ENCODE assay signal across 9 mouse cellular contexts in the genomic region with DNA sequence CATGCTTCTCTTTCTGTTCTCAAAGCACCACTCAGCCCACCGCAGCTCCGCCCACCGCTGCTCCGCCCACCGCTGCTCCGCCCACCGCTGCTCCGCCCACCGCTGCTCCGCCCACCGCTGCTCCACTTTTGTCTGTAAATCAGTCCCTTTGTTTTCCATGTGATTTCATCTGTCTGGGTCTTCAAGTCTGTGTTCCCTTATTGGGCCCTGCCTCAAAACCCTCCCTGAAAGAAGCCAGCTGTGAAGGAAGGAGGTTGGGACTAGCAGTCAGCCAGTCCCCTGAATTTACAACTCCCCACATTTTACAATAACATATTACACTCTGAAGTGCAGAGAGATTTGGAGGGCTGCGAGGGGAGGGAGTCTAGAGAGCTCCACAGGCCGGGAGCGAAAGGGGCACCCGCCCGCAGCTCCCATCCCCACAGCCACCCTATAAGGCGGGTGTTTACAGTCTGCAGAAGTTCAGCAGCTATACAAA. TPM values are rescaled to one million over a fixed set of nuclear protein-coding genes. Genes with fewer than 3 reads are reported as not detected.
DNase-seq lines count a peak whose midpoint lies in the region; ATAC-seq and TF ChIP-seq lines count a peak whose summit lies in the region.
"Had no signal": no experiment of that assay in that cellular context is flagged by ENCODE, and none has a peak within 500 bp of the region (broad histone marks: within the 10 kb centered on the region; RNA-seq: fewer than 3 reads in every experiment).

No protein-coding gene starts in this region.

- no peaks in the 10 kb centered on the region for H3K27me3 ChIP-seq in heart, embryonic 12.5 days (replicated peaks)
- H3K27me3 ChIP-seq in kidney, postnatal 0 days (ENCODE audit: insufficient read depth, low read length) = 0 out of 2 replicates have a peak, but pooled peaks cover 3% of the 10 kb centered on the region
- H3K27me3 ChIP-seq in neural tube, embryonic 11.5 days (ENCODE audit: control insufficient read depth, insufficient read depth, low read length) = no peaks in the 10 kb centered on the region

- ATAC-seq in heart, embryonic 12.5 days (ENCODE audit: insufficient number of reproducible peaks, low FRiP score) = no peak; the same call in 1 of the 2 replicates
- ATAC-seq in kidney, postnatal 0 days (replicated peaks; ENCODE audit: low FRiP score, low read depth) = peak; percentile 94
- ATAC-seq in neural tube, embryonic 11.5 days (ENCODE audit: insufficient read depth, low FRiP score, low TSS enrichment) = 0 out of 2 replicates have a peak, but pooled peaks have one; percentile 41
- ATAC-seq in erythroid progenitor cell, adult 5-6 weeks (replicated peaks; ENCODE audit: low FRiP score, poor library complexity, severe bottlenecking) = no peak

- peak; percentile 66 for DNase-seq in adrenal gland, postnatal 10 days
- no peak for DNase-seq in adrenal gland, postnatal 4 days (ENCODE audit: low spot score in 2 of 2)
- peak; percentile 54 for DNase-seq in embryo, embryonic 9.5 days (ENCODE audit: extremely low spot score)
- DNase-seq in kidney, postnatal 0 days (ENCODE audit: low spot score) = peak; percentile 98
- DNase-seq in neural tube, embryonic 11.5 days (ENCODE audit: low spot score) = peak; percentile 21
- no peak for DNase-seq in right cerebral cortex, postnatal 25 days

- H3K4me1 ChIP-seq in heart, embryonic 12.5 days (replicated peaks) = peaks cover 39% of the 10 kb centered on the region
- 0 out of 2 replicates have a peak, but pooled peaks cover 3% of the 10 kb centered on the region for H3K4me1 ChIP-seq in kidney, postnatal 0 days (replicated peaks; ENCODE audit: insufficient read depth, low read length)
- no peaks in the 10 kb centered on the region for H3K4me1 ChIP-seq in neural tube, embryonic 11.5 days (ENCODE audit: control insufficient read depth, insufficient read depth, low read length)

- no peak overlapping the region for H3K9ac ChIP-seq in heart, embryonic 12.5 days
- 0 out of 2 replicates have a peak overlapping the region, but pooled peaks have one; percentile 37 for H3K9ac ChIP-seq in kidney, postnatal 0 days (ENCODE audit: low read depth, low read length)
- no peak overlapping the region for H3K9ac ChIP-seq in neural tube, embryonic 11.5 days (ENCODE audit: low read length)

- peak overlapping the region; percentile 19; the same call in 1 of the 2 replicates for H3K27ac ChIP-seq in heart, embryonic 12.5 days (ENCODE audit: poor library complexity, severe bottlenecking)
- H3K27ac ChIP-seq in kidney, postnatal 0 days = peak overlapping the region; percentile 87
- no peak overlapping the region for H3K27ac ChIP-seq in neural tube, embryonic 11.5 days (ENCODE audit: low read depth, low read length)

- no peaks in the 10 kb centered on the region for H3K9me3 ChIP-seq in heart, embryonic 12.5 days (replicated peaks)
- H3K9me3 ChIP-seq in kidney, postnatal 0 days (replicated peaks; ENCODE audit: low read length) = no peaks in the 10 kb centered on the region
- H3K9me3 ChIP-seq in neural tube, embryonic 11.5 days (ENCODE audit: control insufficient read depth, low read length) = no peaks in the 10 kb centered on the region; the same call in 1 of the 2 replicates

- no peak for TF ChIP-seq CTCF in kidney, postnatal 0 days (IDR thresholded peaks at IDR 0.05; ENCODE audit: low read depth)

- H3K4me2 ChIP-seq in heart, embryonic 12.5 days = no peak overlapping the region
- peak overlapping the region; percentile 43 for H3K4me2 ChIP-seq in kidney, postnatal 0 days (ENCODE audit: low read length)
- 0 out of 2 replicates have a peak overlapping the region, but pooled peaks have one; percentile 19 for H3K4me2 ChIP-seq in neural tube, embryonic 11.5 days (ENCODE audit: low read depth)

- 30% methylated on average over 17 of the region's 17 CpGs for WGBS in heart, embryonic 12.5 days
- WGBS in kidney, postnatal 0 days = 8% methylated on average over 17 of the region's 17 CpGs
- 8% methylated on average over 17 of the region's 17 CpGs for WGBS in neural tube, embryonic 11.5 days

- no peak overlapping the region for H3K4me3 ChIP-seq in heart, embryonic 12.5 days
- H3K4me3 ChIP-seq in kidney, postnatal 0 days (replicated peaks; ENCODE audit: low read depth, low read length) = no peak overlapping the region
- H3K4me3 ChIP-seq in neural tube, embryonic 11.5 days (ENCODE audit: low read depth, low read length) = no peak overlapping the region

- peaks cover 80% of the 10 kb centered on the region for H3K36me3 ChIP-seq in heart, embryonic 12.5 days
- no peaks in the 10 kb centered on the region for H3K36me3 ChIP-seq in kidney, postnatal 0 days (ENCODE audit: insufficient read depth, low read length)
- H3K36me3 ChIP-seq in neural tube, embryonic 11.5 days (ENCODE audit: control insufficient read depth, insufficient read depth, low read length) = no peaks in the 10 kb centered on the region

RNA-seq across cellular contexts. Expression of a gene that starts 18.1 kb away (rescaled TPM):
- total RNA-seq in adrenal gland, postnatal 10 days (2021) = not detected
- not detected for total RNA-seq in adrenal gland, postnatal 4 days (2021)
- polyA plus RNA-seq in heart, embryonic 12.5 days (2016; fragmentation: Nextera tagmentation; extraction: Ambion mirVana) = not detected in 2 replicates
- not detected in 2 replicates for polyA plus RNA-seq in kidney, postnatal 0 days (2015; fragmentation: Nextera tagmentation; extraction: Ambion mirVana)
- polyA plus RNA-seq in neural tube, embryonic 11.5 days (2014; fragmentation: Nextera tagmentation; extraction: Ambion mirVana) = not detected in 2 replicates
- total RNA-seq in erythroid progenitor cell, adult 5-6 weeks (2015; ENCODE audit: low replicate concordance) = not detected in 2 replicates
- not detected in 2 replicates for total RNA-seq in erythroid progenitor cell, adult 5-6 weeks (2017; ENCODE audit: low replicate concordance)
- total RNA-seq: neutrophil, adult 5-6 weeks had no signal

RNA-seq across cellular contexts. Expression of a gene that starts 37.6 kb away (rescaled TPM):
- 10 to 100 TPM; 50.2 to 55.3 TPM for total RNA-seq in adrenal gland, postnatal 10 days (2021)
- 10 to 100 TPM; 79.7 to 81.9 TPM for total RNA-seq in adrenal gland, postnatal 4 days (2021)
- polyA plus RNA-seq in heart, embryonic 12.5 days (2016; fragmentation: Nextera tagmentation; extraction: Ambion mirVana) = 53.9 and 58.0 TPM in 2 replicates
- 35.8 and 37.1 TPM in 2 replicates for polyA plus RNA-seq in kidney, postnatal 0 days (2015; fragmentation: Nextera tagmentation; extraction: Ambion mirVana)
- 51.4 and 54.9 TPM in 2 replicates for polyA plus RNA-seq in neural tube, embryonic 11.5 days (2014; fragmentation: Nextera tagmentation; extraction: Ambion mirVana)
- total RNA-seq in erythroid progenitor cell, adult 5-6 weeks (2015; ENCODE audit: low replicate concordance) = 0.84 and 1.4 TPM in 2 replicates
- 1.2 TPM in 1 of 2 replicates, not detected in the other for total RNA-seq in erythroid progenitor cell, adult 5-6 weeks (2017; ENCODE audit: low replicate concordance)

RNA-seq across cellular contexts. Expression of a gene that starts 47.8 kb away (rescaled TPM):
- 10 to 100 TPM; 26.5 to 94.8 TPM for total RNA-seq in adrenal gland, postnatal 10 days (2021)
- total RNA-seq in adrenal gland, postnatal 4 days (2021) = 10 to 100 TPM; 14.3 to 37.2 TPM
- 226 and 239 TPM in 2 replicates for polyA plus RNA-seq in heart, embryonic 12.5 days (2016; fragmentation: Nextera tagmentation; extraction: Ambion mirVana)
- polyA plus RNA-seq in kidney, postnatal 0 days (2015; fragmentation: Nextera tagmentation; extraction: Ambion mirVana) = 0.50 and 0.51 TPM in 2 replicates
- polyA plus RNA-seq in neural tube, embryonic 11.5 days (2014; fragmentation: Nextera tagmentation; extraction: Ambion mirVana) = 2.4 and 2.5 TPM in 2 replicates
- not detected in 2 replicates for total RNA-seq in erythroid progenitor cell, adult 5-6 weeks (2015; ENCODE audit: low replicate concordance)
- not detected in 2 replicates for total RNA-seq in erythroid progenitor cell, adult 5-6 weeks (2017; ENCODE audit: low replicate concordance)
- total RNA-seq: neutrophil, adult 5-6 weeks had no signal

RNA-seq across cellular contexts. Expression of a gene that starts 59.2 kb away (rescaled TPM):
- not detected for total RNA-seq in adrenal gland, postnatal 10 days (2021)
- not detected for total RNA-seq in adrenal gland, postnatal 4 days (2021)
- polyA plus RNA-seq in heart, embryonic 12.5 days (2016; fragmentation: Nextera tagmentation; extraction: Ambion mirVana) = 4.3 and 4.9 TPM in 2 replicates
- 0.22 and 0.31 TPM in 2 replicates for polyA plus RNA-seq in kidney, postnatal 0 days (2015; fragmentation: Nextera tagmentation; extraction: Ambion mirVana)
- not detected in 2 replicates for polyA plus RNA-seq in neural tube, embryonic 11.5 days (2014; fragmentation: Nextera tagmentation; extraction: Ambion mirVana)
- not detected in 2 replicates for total RNA-seq in erythroid progenitor cell, adult 5-6 weeks (2015; ENCODE audit: low replicate concordance)
- not detected in 2 replicates for total RNA-seq in erythroid progenitor cell, adult 5-6 weeks (2017; ENCODE audit: low replicate concordance)
- total RNA-seq: neutrophil, adult 5-6 weeks had no signal

Comparison
In these comparisons a context has a peak if more than half of its experiments do, and no peak if none do; other contexts are left out.
1. DNase-seq: peak in adrenal gland, postnatal 10 days (single experiment), embryo, embryonic 9.5 days (single experiment), kidney, postnatal 0 days (single experiment) and neural tube, embryonic 11.5 days (single experiment); none in adrenal gland, postnatal 4 days (0 of 2) and right cerebral cortex, postnatal 25 days (single experiment).
2. ATAC-seq: peak in kidney, postnatal 0 days (single experiment) and neural tube, embryonic 11.5 days (single experiment); none in heart, embryonic 12.5 days (single experiment) and erythroid progenitor cell, adult 5-6 weeks (single experiment).
3. RNA of a gene that starts 37.6 kb away (total RNA-seq): 79.7 to 81.9 TPM in adrenal gland, postnatal 4 days and 50.2 to 55.3 TPM in adrenal gland, postnatal 10 days; 0.84 to 1.4 TPM in erythroid progenitor cell, adult 5-6 weeks; every median in the first group is over 10 times any median in the second.
4. RNA of a gene that starts 47.8 kb away (total RNA-seq): 26.5 to 94.8 TPM in adrenal gland, postnatal 10 days and 14.3 to 37.2 TPM in adrenal gland, postnatal 4 days; not detected in erythroid progenitor cell, adult 5-6 weeks; every median in the first group is over 10 times any median in the second.